Mouse (Mus musculus) testis, adult 2 months (tissue): Measurements from ENCODE around the gene Pde8b. TPM values are rescaled to one million over a fixed set of nuclear protein-coding genes. Genes with fewer than 3 reads are reported as not detected.

ENCODE experiments used
- H3K27ac ChIP-seq: fragments of 200-500 bp; 2 replicates; pipeline ENCODE4 v1.5.1; 2012; ENCODE audit warnings: low read depth, low read length; ENCODE audit not compliant: control insufficient read depth, insufficient read depth
- H3K27me3 ChIP-seq: fragments of 200-500 bp; 2 replicates; pipeline ENCODE4 v1.6.1; 2012; ENCODE audit warnings: mild to moderate bottlenecking, low read length, moderate library complexity; ENCODE audit not compliant: control insufficient read depth, insufficient read depth
- H3K36me3 ChIP-seq: fragments of 200-500 bp; 2 replicates; pipeline ENCODE4 v1.6.1; 2012; ENCODE audit warnings: mild to moderate bottlenecking, low read length; ENCODE audit not compliant: control insufficient read depth, insufficient read depth
- H3K4me1 ChIP-seq: fragments of 200-500 bp; 2 replicates; pipeline ENCODE4 v1.6.1; 2012; ENCODE audit warnings: low read length; ENCODE audit not compliant: control insufficient read depth, insufficient read depth
- H3K4me3 ChIP-seq: fragments of 200-500 bp; 2 replicates; pipeline ENCODE4 v1.5.1; 2012; ENCODE audit warnings: low read depth, mild to moderate bottlenecking, low read length, moderate library complexity, mixed read lengths; ENCODE audit not compliant: control insufficient read depth
- CTCF ChIP-seq: fragments of 200-500 bp; IDR thresholded peaks from 2 replicates; pipeline ENCODE4 v1.5.1; 2012; ENCODE audit warnings: low read depth, mild to moderate bottlenecking, inconsistent platforms, low read length, moderate library complexity; ENCODE audit not compliant: control insufficient read depth, insufficient read depth, insufficient replicate concordance
- POLR2A ChIP-seq: fragments of 200-500 bp; IDR thresholded peaks from 2 replicates; pipeline ENCODE4 v1.6.1; 2012; ENCODE audit warnings: low read depth, mild to moderate bottlenecking, inconsistent platforms, low read length, moderate library complexity; ENCODE audit not compliant: control insufficient read depth
- polyA plus RNA-seq: library from polyadenylated mRNA; depleted of rRNA; stranded (reverse); fragments of >200 nt; gene quantifications from 2 replicates; pipeline ENCODE4 v1.2.3, GENCODE M21; 2012

Pde8b gene
- polyA plus RNA-seq, 1 experiment, result 4.2 TPM

- no peaks in the 10 kb centered on the region for H3K4me1 ChIP-seq
- no peak for TF ChIP-seq CTCF
- no peak for TF ChIP-seq POLR2A
- H3K27me3 ChIP-seq, result no peaks in the 10 kb centered on the region
- H3K4me3 ChIP-seq, result no peak overlapping the region
- no peak overlapping the region for H3K27ac ChIP-seq
- H3K36me3 ChIP-seq, result no peaks in the 10 kb centered on the region
Measured at GRCm38 (mm10) chr13:95127288-95127687, 122.8 kb downstream of the Pde8b start.

- no peaks in the 10 kb centered on the region for H3K4me1 ChIP-seq
- no peaks in the 10 kb centered on the region for H3K27me3 ChIP-seq
- no peak overlapping the region for H3K4me3 ChIP-seq
- TF ChIP-seq POLR2A (no peak), CTCF (no peak)
- no peaks in the 10 kb centered on the region for H3K36me3 ChIP-seq
- H3K27ac ChIP-seq, result no peak overlapping the region
Measured at GRCm38 (mm10) chr13:95126801-95127200, 123.3 kb downstream of the Pde8b start.

DNA sequence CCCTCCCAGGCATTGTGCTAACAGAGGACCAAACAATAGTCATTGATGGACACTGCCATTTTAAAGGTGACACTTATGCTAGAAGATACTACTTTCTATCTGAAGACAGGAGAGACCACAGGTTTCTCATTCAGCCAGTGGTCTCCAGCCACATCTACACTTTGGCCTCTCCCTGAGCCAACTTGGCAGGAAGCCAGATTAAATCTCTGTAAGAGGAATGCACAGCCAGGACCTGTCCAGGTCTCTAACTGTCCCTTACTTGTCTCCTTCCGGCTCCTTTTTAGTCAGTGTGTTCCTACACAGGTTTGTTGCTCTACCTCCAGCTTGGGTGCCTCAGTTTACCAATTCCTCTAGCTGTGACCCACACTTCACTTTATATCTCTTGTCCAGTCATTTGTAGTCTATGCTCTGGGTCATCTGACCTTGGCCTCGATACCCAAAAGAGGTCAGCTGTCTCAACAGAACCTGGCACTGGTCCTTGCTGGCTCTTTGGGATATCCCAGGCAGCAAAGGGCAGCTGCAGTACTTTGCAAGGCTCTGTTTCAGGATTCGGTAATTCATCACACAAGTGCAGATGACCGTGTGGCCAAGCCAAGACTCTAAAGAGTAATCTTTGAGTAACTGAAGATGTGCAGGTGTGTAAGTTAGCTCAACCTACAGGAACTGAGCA lies 124.5 kb downstream of the Pde8b start:
- Histone ChIP-seq H3K4me3 (no peak overlapping the region), H3K27me3 (no peaks in the 10 kb centered on the region), H3K36me3 (no peaks in the 10 kb centered on the region), H3K27ac (no peak overlapping the region), H3K4me1 (no peaks in the 10 kb centered on the region)
- TF ChIP-seq CTCF, result no peak
- no peak for TF ChIP-seq POLR2A

GRCm38 (mm10) chr13:95120570-95120969 lies 129.6 kb downstream of the Pde8b start:
- H3K27ac ChIP-seq, result no peak overlapping the region

DNA sequence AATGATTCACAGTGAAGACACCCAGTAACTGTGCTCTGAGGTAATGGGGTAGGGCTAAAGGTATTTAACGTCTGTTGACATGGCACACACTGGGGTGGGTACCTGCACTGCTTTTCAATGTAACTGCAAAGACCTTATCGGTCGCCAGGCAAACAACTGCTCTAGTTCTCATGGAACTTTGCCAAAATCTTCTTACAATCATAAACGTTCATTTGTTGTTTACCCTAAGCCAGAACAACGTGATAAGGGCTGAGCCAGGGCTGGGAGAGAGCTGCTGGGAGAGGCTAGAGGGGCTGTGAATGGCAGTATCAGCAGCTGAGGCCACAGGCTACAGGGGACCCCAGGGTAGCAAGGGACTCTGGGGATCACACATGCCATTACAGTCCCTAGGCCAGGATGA lies 136.4 kb downstream of the Pde8b start:
- Histone ChIP-seq H3K4me1 (no peaks in the 10 kb centered on the region), H3K27ac (0 out of 2 replicates have a peak overlapping the region, but pooled peaks have one; percentile 55), H3K27me3 (no peaks in the 10 kb centered on the region), H3K4me3 (no peak overlapping the region), H3K36me3 (no peaks in the 10 kb centered on the region)
- TF ChIP-seq POLR2A (no peak), CTCF (no peak)

More at GRCm38 (mm10) chr13:95120570-95120969, 129.6 kb downstream of the Pde8b start:
- H3K4me3 ChIP-seq, result no peak overlapping the region
- H3K36me3 ChIP-seq, result no peaks in the 10 kb centered on the region
- no peaks in the 10 kb centered on the region for H3K4me1 ChIP-seq
- TF ChIP-seq POLR2A, result no peak
- no peak for TF ChIP-seq CTCF
- no peaks in the 10 kb centered on the region for H3K27me3 ChIP-seq

DNA sequence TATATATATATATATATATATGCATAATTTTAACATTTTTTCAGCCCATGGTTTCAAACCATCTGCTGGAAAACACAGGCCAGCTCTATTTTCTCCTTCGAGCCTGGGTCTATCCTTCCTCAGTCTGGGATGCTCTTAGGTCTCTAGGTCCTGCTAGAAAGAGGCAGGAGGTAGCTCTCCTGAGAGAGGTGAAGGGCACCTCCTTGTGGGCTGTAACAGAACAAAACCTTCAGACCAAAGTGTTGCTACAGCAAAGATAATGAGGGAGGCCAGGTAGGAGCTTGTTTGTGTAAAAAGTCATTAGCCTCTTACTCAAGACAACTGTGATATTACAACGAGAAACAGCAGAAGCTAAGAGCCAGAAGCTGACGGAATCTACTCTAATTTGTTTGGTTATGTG lies 140.6 kb downstream of the Pde8b start:
- Histone ChIP-seq H3K4me1 (no peaks in the 10 kb centered on the region), H3K27ac (no peak overlapping the region), H3K36me3 (no peaks in the 10 kb centered on the region), H3K27me3 (no peaks in the 10 kb centered on the region), H3K4me3 (no peak overlapping the region)
- TF ChIP-seq CTCF (no peak), POLR2A (no peak)

GRCm38 (mm10) chr13:95108035-95108434 lies 142.1 kb downstream of the Pde8b start:
- H3K4me3 ChIP-seq, result no peak overlapping the region
- H3K36me3 ChIP-seq, result no peaks in the 10 kb centered on the region
- TF ChIP-seq CTCF (no peak), POLR2A (no peak)
- no peaks in the 10 kb centered on the region for H3K4me1 ChIP-seq
- H3K27ac ChIP-seq, result no peak overlapping the region
- H3K27me3 ChIP-seq, result no peaks in the 10 kb centered on the region
